ENCODE assay signal across 25 mouse cellular contexts in the genomic region with DNA sequence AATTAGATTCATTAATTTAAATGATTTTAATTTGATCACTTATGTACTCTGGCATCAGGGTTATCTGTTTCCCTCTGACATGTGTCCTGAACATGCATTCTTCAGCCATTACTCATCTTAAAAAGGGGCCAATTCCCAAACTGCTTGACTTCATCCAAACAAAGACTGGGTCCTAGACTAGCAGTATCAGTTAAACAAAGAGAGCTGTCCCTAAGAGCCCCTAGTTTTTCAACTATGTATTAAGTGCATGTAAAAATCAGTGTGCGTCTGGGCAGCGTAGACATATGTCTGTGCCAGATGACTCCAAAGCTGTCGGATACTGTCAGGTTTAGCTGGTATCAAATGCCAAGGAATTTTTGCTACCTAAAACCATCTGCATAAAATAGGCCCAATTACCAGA. TPM values are rescaled to one million over a fixed set of nuclear protein-coding genes. Genes with fewer than 3 reads are reported as not detected.
DNase-seq lines count a peak whose midpoint lies in the region; ATAC-seq and TF ChIP-seq lines count a peak whose summit lies in the region.
"Had no signal": no experiment of that assay in that cellular context is flagged by ENCODE, and none has a peak within 500 bp of the region (broad histone marks: within the 10 kb centered on the region; RNA-seq: fewer than 3 reads in every experiment).

No protein-coding gene starts in this region.

- no peak; the same call in 1 of the 2 replicates for ATAC-seq in embryonic facial prominence, embryonic 14.5 days (ENCODE audit: low read depth)
- ATAC-seq in forebrain, embryonic 14.5 days: peak; percentile 65; the same call in 1 of the 2 replicates
- ATAC-seq: hindbrain, embryonic 16.5 days; intestine, embryonic 15.5 days had no signal

- H3K27ac ChIP-seq in embryonic facial prominence, embryonic 14.5 days (replicated peaks; ENCODE audit: low read depth, low read length): no peak overlapping the region
- H3K27ac ChIP-seq in embryonic facial prominence, embryonic 10.5 days (replicated peaks): no peak overlapping the region
- H3K27ac ChIP-seq in forebrain, embryonic 14.5 days (ENCODE audit: low read depth, low read length): no peak overlapping the region
- no peak overlapping the region for H3K27ac ChIP-seq in forebrain, embryonic 10.5 days
- no peak overlapping the region for H3K27ac ChIP-seq in thymus, adult 2 months (ENCODE audit: control insufficient read depth, insufficient read depth, low read length)
- H3K27ac ChIP-seq: embryonic facial prominence, embryonic 13.5 days; heart, adult 2 months; hindbrain, embryonic 13.5 days; intestine, embryonic 15.5 days had no signal

- TF ChIP-seq CTCF in brain, embryonic 14.5 days (IDR thresholded peaks at IDR 0.05; ENCODE audit: borderline replicate concordance, extremely low read depth, insufficient read depth, insufficient read length): no peak
- no peak for TF ChIP-seq CTCF in thymus, adult 2 months (IDR thresholded peaks at IDR 0.05; ENCODE audit: borderline replicate concordance, control insufficient read depth, extremely low read depth, insufficient read depth, low read length, poor library complexity)

- no peak for TF ChIP-seq POLR2A in brain, embryonic 14.5 days (IDR thresholded peaks at IDR 0.05; ENCODE audit: borderline replicate concordance, extremely low read depth, insufficient read depth, insufficient read length, poor library complexity, severe bottlenecking)
- no peak for TF ChIP-seq POLR2A in thymus, adult 2 months (IDR thresholded peaks at IDR 0.05; ENCODE audit: control insufficient read depth, extremely low read depth, insufficient read depth, low read length, poor library complexity)

- H3K4me3 ChIP-seq in embryonic facial prominence, embryonic 14.5 days (ENCODE audit: low read depth, low read length): no peak overlapping the region
- H3K4me3 ChIP-seq in embryonic facial prominence, embryonic 10.5 days: no peak overlapping the region
- no peak overlapping the region for H3K4me3 ChIP-seq in forebrain, embryonic 14.5 days (ENCODE audit: low read depth, low read length)
- H3K4me3 ChIP-seq in forebrain, embryonic 10.5 days: no peak overlapping the region
- H3K4me3 ChIP-seq in thymus, adult 2 months (ENCODE audit: control insufficient read depth, insufficient read depth, low read length): no peak overlapping the region
- H3K4me3 ChIP-seq: embryonic facial prominence, embryonic 13.5 days; heart, adult 2 months; hindbrain, embryonic 13.5 days; intestine, embryonic 15.5 days had no signal

- WGBS in embryonic facial prominence, embryonic 14.5 days: 72% methylated on average over 3 of the region's 3 CpGs
- 79% methylated on average over 3 of the region's 3 CpGs for WGBS in embryonic facial prominence, embryonic 10.5 days
- WGBS in forebrain, embryonic 14.5 days: 37% methylated on average over 3 of the region's 3 CpGs
- WGBS in forebrain, embryonic 10.5 days: 84% methylated on average over 3 of the region's 3 CpGs
- WGBS in thymus, adult 2 months: 98% methylated on average over 3 of the region's 3 CpGs

- H3K4me1 ChIP-seq in embryonic facial prominence, embryonic 14.5 days (ENCODE audit: control insufficient read depth, insufficient read depth, low read length): no peaks in the 10 kb centered on the region
- peaks cover 8% of the 10 kb centered on the region; the same call in 1 of the 2 replicates for H3K4me1 ChIP-seq in embryonic facial prominence, embryonic 10.5 days
- H3K4me1 ChIP-seq in forebrain, embryonic 14.5 days (ENCODE audit: control insufficient read depth, insufficient read depth, low read length): peaks cover 4% of the 10 kb centered on the region; the same call in 1 of the 2 replicates
- H3K4me1 ChIP-seq in forebrain, embryonic 10.5 days: peaks cover 8% of the 10 kb centered on the region; the same call in 1 of the 2 replicates
- H3K4me1 ChIP-seq in thymus, adult 2 months (replicated peaks; ENCODE audit: control insufficient read depth, insufficient read depth, low read length): no peaks in the 10 kb centered on the region
- H3K4me1 ChIP-seq: embryonic facial prominence, embryonic 13.5 days; intestine, embryonic 15.5 days had no signal

- H3K9me3 ChIP-seq in embryonic facial prominence, embryonic 14.5 days (ENCODE audit: control insufficient read depth, low read length): no peaks in the 10 kb centered on the region
- no peaks in the 10 kb centered on the region for H3K9me3 ChIP-seq in embryonic facial prominence, embryonic 10.5 days
- no peaks in the 10 kb centered on the region for H3K9me3 ChIP-seq in forebrain, embryonic 14.5 days (replicated peaks; ENCODE audit: control insufficient read depth, low read length)
- no peaks in the 10 kb centered on the region; the same call in 1 of the 2 replicates for H3K9me3 ChIP-seq in forebrain, embryonic 10.5 days
- H3K9me3 ChIP-seq: embryonic facial prominence, embryonic 13.5 days; G1E; hindbrain, embryonic 13.5 days; intestine, embryonic 15.5 days had no signal

- H3K4me2 ChIP-seq in embryonic facial prominence, embryonic 14.5 days (ENCODE audit: low read depth, low read length): no peak overlapping the region
- H3K4me2 ChIP-seq in forebrain, embryonic 14.5 days (ENCODE audit: low read length): no peak overlapping the region
- H3K4me2 ChIP-seq: embryonic facial prominence, embryonic 13.5 days; heart, embryonic 11.5 days; hindbrain, embryonic 13.5 days; intestine, embryonic 15.5 days had no signal

- DNase-seq in embryonic facial prominence, embryonic 14.5 days (ENCODE audit: low spot score): peak; percentile 19
- DNase-seq in embryonic facial prominence, embryonic 10.5 days (ENCODE audit: low spot score): no peak
- DNase-seq in forebrain, embryonic 14.5 days (ENCODE audit: low spot score): peak; percentile 42
- DNase-seq in forebrain, embryonic 10.5 days (ENCODE audit: extremely low spot score, low spot score): no peak
- DNase-seq in brain, embryonic 14.5 days (ENCODE audit: low read depth): peak; percentile 58
- DNase-seq in retina, embryonic 14.5 days (ENCODE audit: low spot score): peak; percentile 71
- DNase-seq in thymus, adult 2 months: no peak
- DNase-seq in cerebellum, postnatal 14 days: no peak
- DNase-seq: adrenal gland, adult 8-10 months; adrenal gland, postnatal 25 days; B cell, adult 2 months; cerebellum, adult 18-20 months; cerebellum, adult 9-10 months; cerebellum, postnatal 25 days; gastrocnemius, postnatal 25 days; heart, adult 2 months; kidney, adult 11 months; kidney, adult 8-10 months had no signal

- no peaks in the 10 kb centered on the region for H3K27me3 ChIP-seq in embryonic facial prominence, embryonic 14.5 days (replicated peaks; ENCODE audit: control insufficient read depth, insufficient read depth, low read length)
- H3K27me3 ChIP-seq in embryonic facial prominence, embryonic 10.5 days (replicated peaks; ENCODE audit: low read depth, poor library complexity, severe bottlenecking): no peaks in the 10 kb centered on the region
- H3K27me3 ChIP-seq in forebrain, embryonic 14.5 days (replicated peaks; ENCODE audit: control insufficient read depth, insufficient read depth, low read length): no peaks in the 10 kb centered on the region
- no peaks in the 10 kb centered on the region for H3K27me3 ChIP-seq in forebrain, embryonic 10.5 days (ENCODE audit: poor library complexity, severe bottlenecking)
- H3K27me3 ChIP-seq in thymus, adult 2 months (ENCODE audit: control insufficient read depth, insufficient read depth, low read length): no peaks in the 10 kb centered on the region
- H3K27me3 ChIP-seq: CH12.LX; embryonic facial prominence, embryonic 13.5 days; hindbrain, embryonic 13.5 days; intestine, embryonic 15.5 days had no signal

- H3K9ac ChIP-seq in embryonic facial prominence, embryonic 14.5 days (ENCODE audit: low read depth, low read length): no peak overlapping the region
- H3K9ac ChIP-seq in forebrain, embryonic 14.5 days (ENCODE audit: low read length): no peak overlapping the region
- H3K9ac ChIP-seq: embryonic facial prominence, embryonic 13.5 days; hindbrain, embryonic 13.5 days; intestine, embryonic 15.5 days had no signal

- H3K36me3 ChIP-seq in embryonic facial prominence, embryonic 14.5 days (ENCODE audit: control insufficient read depth, insufficient read depth, low read length): no peaks in the 10 kb centered on the region
- peaks cover 13% of the 10 kb centered on the region for H3K36me3 ChIP-seq in embryonic facial prominence, embryonic 10.5 days (replicated peaks)
- peaks cover 14% of the 10 kb centered on the region for H3K36me3 ChIP-seq in forebrain, embryonic 14.5 days (ENCODE audit: control insufficient read depth, insufficient read depth, low read length)
- peaks cover 12% of the 10 kb centered on the region for H3K36me3 ChIP-seq in forebrain, embryonic 10.5 days (replicated peaks)
- H3K36me3 ChIP-seq in thymus, adult 2 months (ENCODE audit: control insufficient read depth, insufficient read depth, low read length): no peaks in the 10 kb centered on the region
- H3K36me3 ChIP-seq: embryonic facial prominence, embryonic 13.5 days; G1E; intestine, embryonic 15.5 days had no signal

RNA-seq across cellular contexts. Expression of a gene that starts 23.2 kb away (rescaled TPM):
- polyA plus RNA-seq in embryonic facial prominence, embryonic 14.5 days (2014; fragmentation: Nextera tagmentation; extraction: Ambion mirVana): 6.4 and 7.9 TPM in 2 replicates
- polyA plus RNA-seq in embryonic facial prominence, embryonic 10.5 days (2016; fragmentation: Nextera tagmentation; extraction: Ambion mirVana): 2.9 and 3.8 TPM in 2 replicates
- polyA plus RNA-seq in forebrain, embryonic 14.5 days (2014; fragmentation: Nextera tagmentation; extraction: Ambion mirVana): 81.5 and 83.9 TPM in 2 replicates
- 1.6 and 2.7 TPM in 2 replicates for polyA plus RNA-seq in forebrain, embryonic 10.5 days (2016; fragmentation: Nextera tagmentation; extraction: Ambion mirVana)
- polyA plus RNA-seq in brain, embryonic 14.5 days (2012; rRNA removed): 58.1 and 60.8 TPM in 2 replicates
- polyA plus RNA-seq in thymus, adult 2 months (2012; rRNA removed): 0.06 and 0.08 TPM in 2 replicates
- polyA plus RNA-seq: G1E had no signal

Comparison
In these comparisons a context has a peak if more than half of its experiments do, and no peak if none do; other contexts are left out.
1. DNase-seq: peak in embryonic facial prominence, embryonic 14.5 days (single experiment), forebrain, embryonic 14.5 days (single experiment), brain, embryonic 14.5 days (single experiment) and retina, embryonic 14.5 days (single experiment); none in embryonic facial prominence, embryonic 10.5 days (single experiment), forebrain, embryonic 10.5 days (single experiment), thymus, adult 2 months (single experiment) and cerebellum, postnatal 14 days (0 of 2).